Mouse (Mus musculus) hindbrain, postnatal 0 days (tissue): ENCODE data around the gene Cdh13. TPM values are rescaled to one million over a fixed set of nuclear protein-coding genes. Genes with fewer than 3 reads are reported as not detected.

Source experiments
- ATAC-seq: fragments of 200-750 bp; cut with Nextera tagmentation; 2 replicates; pipeline ENCODE4 v1.8.0; 2017; ENCODE audit warnings: mild to moderate bottlenecking, moderate TSS enrichment, moderate library complexity
- DNase-seq: peaks from one replicate; pipeline ENCODE4 v3.0.0-alpha.2; 2015; ENCODE audit warnings: low spot score
- H3K27ac ChIP-seq: fragments of 300-500 bp; sonication (generic); 2 replicates; pipeline ENCODE4 v1.5.1; 2014; ENCODE audit warnings: mild to moderate bottlenecking
- H3K27me3 ChIP-seq: fragments of 300-500 bp; sonication (generic); 2 replicates; pipeline ENCODE4 v1.6.1; 2014; ENCODE audit warnings: low read length, mixed read lengths; ENCODE audit not compliant: insufficient read depth
- H3K36me3 ChIP-seq: fragments of 300-500 bp; sonication (generic); 2 replicates; pipeline ENCODE4 v1.6.1; 2014; ENCODE audit warnings: low read length, mixed read lengths; ENCODE audit not compliant: insufficient read depth
- H3K4me1 ChIP-seq: fragments of 300-500 bp; sonication (generic); 2 replicates; pipeline ENCODE4 v1.6.1; 2014; ENCODE audit warnings: antibody characterized with exemption, low read length, mixed read lengths; ENCODE audit not compliant: insufficient read depth
- H3K4me2 ChIP-seq: fragments of 300-500 bp; sonication (generic); 2 replicates; pipeline ENCODE4 v1.6.1; 2014; ENCODE audit warnings: low read depth, mild to moderate bottlenecking, low read length, moderate library complexity, mixed read lengths
- H3K4me3 ChIP-seq: fragments of 300-500 bp; sonication (generic); 2 replicates; pipeline ENCODE4 v1.5.1; 2014; ENCODE audit warnings: low read length
- H3K9ac ChIP-seq: fragments of 300-500 bp; sonication (generic); replicated peaks from 2 replicates; pipeline ENCODE4 v1.6.1; 2014; ENCODE audit warnings: mild to moderate bottlenecking, low read length, moderate library complexity, mixed read lengths
- H3K9me3 ChIP-seq: fragments of 300-500 bp; sonication (generic); 2 replicates; pipeline ENCODE4 v1.6.1; 2016; ENCODE audit warnings: low read length, mixed read lengths
- CTCF ChIP-seq: IDR thresholded peaks from 2 replicates; pipeline ENCODE4 v1.5.1; 2016; ENCODE audit warnings: antibody characterized with exemption, control low read depth, low read depth
- WGBS: fragments of 180-500 bp; shearing (Covaris S2); extraction: QIAGEN DNeasy Blood & Tissue Kit; methylation state at CpG from one replicate; pipeline ENCODE4 v1.1.7; 2014; 5-methylcytosine and 5-hydroxymethylcytosine counted together
- polyA plus RNA-seq: library from polyadenylated mRNA; unstranded; fragments of >200 nt; fragmentation: Nextera tagmentation; extraction: Ambion mirVana; gene quantifications from 2 replicates; pipeline ENCODE4 v1.2.1, GENCODE M21; 2015
- total RNA-seq: library from RNA; depleted of rRNA; stranded (reverse); fragments of >200 nt; gene quantifications from 2 replicates; pipeline ENCODE4 v1.2.3, GENCODE M21; 2014

Cdh13 gene
- total and polyA plus RNA-seq, 2 experiments from 2014 or later = 137 to 141 TPM

DNA sequence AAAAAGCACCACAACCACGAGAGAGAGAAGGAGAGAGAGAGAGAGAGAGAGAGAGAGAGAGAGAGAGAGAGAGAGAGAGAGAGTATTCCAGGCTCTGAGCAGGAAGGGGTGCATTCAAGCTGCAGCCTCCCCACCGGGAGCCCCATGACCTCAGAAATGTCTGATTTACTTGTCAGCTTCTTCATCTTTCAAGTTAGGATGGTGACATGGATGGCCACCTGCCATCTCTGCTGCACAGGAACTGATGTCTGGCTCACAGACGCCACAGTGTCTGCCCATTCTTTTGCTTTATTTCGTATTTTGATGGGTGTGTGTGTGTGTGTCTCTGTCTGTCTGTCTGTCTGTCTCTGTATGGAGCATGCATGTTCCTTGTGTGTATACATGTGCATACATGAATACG lies 774.3 kb downstream of the Cdh13 start:
- Histone ChIP-seq H3K27ac (no peak overlapping the region), H3K9ac (no peak overlapping the region), H3K4me3 (no peak overlapping the region), H3K27me3 (no peaks in the 10 kb centered on the region), H3K4me2 (no peak overlapping the region), H3K9me3 (no peaks in the 10 kb centered on the region), H3K4me1 (no peaks in the 10 kb centered on the region), H3K36me3 (no peaks in the 10 kb centered on the region)
- no peak for ATAC-seq
- no peak for DNase-seq
- no peak for TF ChIP-seq CTCF
- 67% methylated on average over 5 of the region's 5 CpGs for WGBS

DNA sequence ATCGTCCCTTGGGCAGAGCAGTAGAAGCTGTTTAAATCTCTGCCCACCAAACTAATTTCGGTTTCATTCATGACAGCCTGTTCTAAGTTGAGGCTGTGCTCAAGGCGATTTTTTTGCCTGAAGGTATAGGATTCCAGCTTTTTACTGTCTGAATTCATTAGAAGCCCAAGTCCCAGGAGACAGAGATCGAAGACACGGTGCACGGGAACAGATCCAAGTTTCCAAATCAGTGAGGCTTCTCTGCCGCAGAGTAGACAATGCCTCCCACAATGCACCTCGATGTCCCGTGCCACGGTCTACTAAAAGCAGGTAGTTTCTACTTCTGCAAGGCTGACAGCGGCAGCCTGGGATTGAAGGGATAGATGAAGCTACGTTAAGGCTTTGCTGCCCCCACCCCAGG lies 778.1 kb downstream of the Cdh13 start:
- DNase-seq = peak; percentile 63
- WGBS = 30% methylated on average over 12 of the region's 12 CpGs
- ATAC-seq = no peak

DNA sequence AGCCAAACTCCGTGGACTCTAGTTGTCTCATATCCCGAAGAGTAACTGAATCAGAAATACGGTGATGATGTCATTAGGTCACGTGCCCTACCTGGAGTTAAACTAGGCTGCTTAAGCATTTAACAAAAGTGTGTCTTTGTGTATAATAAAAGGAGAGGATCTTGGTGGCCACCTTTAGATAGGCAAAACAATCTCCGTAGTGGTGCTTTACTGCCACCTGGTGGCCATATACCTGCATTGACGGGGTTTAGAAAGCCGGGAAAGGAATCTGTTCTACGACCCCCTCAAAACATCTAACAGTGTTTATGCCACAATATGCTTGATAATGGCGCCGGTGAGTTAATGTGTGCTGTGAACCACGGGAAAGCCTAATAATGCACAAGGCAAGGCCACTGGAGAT lies 781.0 kb downstream of the Cdh13 start:
- Histone ChIP-seq H3K9me3 (no peaks in the 10 kb centered on the region), H3K27me3 (no peaks in the 10 kb centered on the region), H3K4me2 (no peak overlapping the region), H3K27ac (no peak overlapping the region), H3K4me1 (no peaks in the 10 kb centered on the region), H3K36me3 (no peaks in the 10 kb centered on the region), H3K4me3 (no peak overlapping the region), H3K9ac (no peak overlapping the region)
- TF ChIP-seq CTCF = peak; percentile 85
- WGBS = 20% methylated on average over 11 of the region's 11 CpGs
- ATAC-seq = no peak
- DNase-seq = peak; percentile 69

More for the DNA sequence above, 778.1 kb downstream of the Cdh13 start:
- no peaks in the 10 kb centered on the region for H3K27me3 ChIP-seq
- H3K9ac ChIP-seq = no peak overlapping the region
- no peak overlapping the region for H3K27ac ChIP-seq
- no peaks in the 10 kb centered on the region for H3K36me3 ChIP-seq
- H3K4me2 ChIP-seq = peak overlapping the region; percentile 36
- H3K4me1 ChIP-seq = no peaks in the 10 kb centered on the region
- no peak overlapping the region for H3K4me3 ChIP-seq
- no peak for TF ChIP-seq CTCF
- no peaks in the 10 kb centered on the region for H3K9me3 ChIP-seq

- 75% methylated on average over 6 of the region's 6 CpGs for WGBS
- no peak overlapping the region for H3K4me2 ChIP-seq
- no peaks in the 10 kb centered on the region for H3K9me3 ChIP-seq
- H3K4me3 ChIP-seq = no peak overlapping the region
- no peak for TF ChIP-seq CTCF
- no peaks in the 10 kb centered on the region for H3K27me3 ChIP-seq
- no peak overlapping the region for H3K9ac ChIP-seq
- DNase-seq (no peak), ATAC-seq (no peak)
- H3K36me3 ChIP-seq = no peaks in the 10 kb centered on the region
- no peaks in the 10 kb centered on the region for H3K4me1 ChIP-seq
- H3K27ac ChIP-seq = no peak overlapping the region
These were observed 788.8 kb downstream of the Cdh13 start for GRCm38 (mm10) chr8:119072291-119072690.

GRCm38 (mm10) chr8:119085022-119085421 lies 801.5 kb downstream of the Cdh13 start:
- H3K4me2 ChIP-seq = no peak overlapping the region
- H3K36me3 ChIP-seq = no peaks in the 10 kb centered on the region
- H3K9me3 ChIP-seq = no peaks in the 10 kb centered on the region
- 67% methylated on average over 8 of the region's 8 CpGs for WGBS
- DNase-seq (peak; percentile 22), ATAC-seq (no peak)
- no peak overlapping the region for H3K27ac ChIP-seq
- no peak overlapping the region for H3K9ac ChIP-seq
- H3K4me1 ChIP-seq = no peaks in the 10 kb centered on the region
- no peaks in the 10 kb centered on the region for H3K27me3 ChIP-seq
- TF ChIP-seq CTCF = no peak
- H3K4me3 ChIP-seq = no peak overlapping the region

DNA sequence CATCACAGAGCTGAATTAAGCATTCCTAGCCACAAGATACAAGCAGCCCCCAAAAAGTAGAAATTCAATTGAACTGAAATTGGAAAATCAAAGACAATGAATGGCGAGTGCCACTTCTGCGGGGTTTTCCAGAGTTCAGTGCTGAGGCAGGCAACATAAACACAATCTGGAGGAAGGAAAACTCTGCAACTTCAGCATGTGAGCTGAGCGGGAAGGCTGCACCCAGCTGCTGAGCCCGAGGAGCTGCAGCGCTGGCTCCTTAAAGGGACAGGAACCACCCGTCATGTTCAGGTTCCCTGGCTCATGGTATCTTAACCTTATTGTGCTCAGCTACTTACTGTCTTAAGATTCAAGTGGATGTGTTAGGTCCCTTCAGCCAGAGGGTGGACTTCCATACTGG lies 814.7 kb downstream of the Cdh13 start:
- H3K4me3 ChIP-seq = no peak overlapping the region
- no peak overlapping the region for H3K9ac ChIP-seq
- TF ChIP-seq CTCF = no peak
- H3K4me1 ChIP-seq = no peaks in the 10 kb centered on the region
- H3K36me3 ChIP-seq = no peaks in the 10 kb centered on the region
- H3K4me2 ChIP-seq = no peak overlapping the region
- ATAC-seq (no peak), DNase-seq (peak; percentile 44)
- WGBS = 28% methylated on average over 6 of the region's 6 CpGs
- H3K9me3 ChIP-seq = no peaks in the 10 kb centered on the region
- no peaks in the 10 kb centered on the region for H3K27me3 ChIP-seq
- no peak overlapping the region for H3K27ac ChIP-seq

GRCm38 (mm10) chr8:119102871-119103270 lies 819.3 kb downstream of the Cdh13 start:
- no peak for ATAC-seq
- Histone ChIP-seq H3K4me3 (no peak overlapping the region), H3K4me1 (no peaks in the 10 kb centered on the region), H3K9me3 (no peaks in the 10 kb centered on the region), H3K27ac (no peak overlapping the region), H3K4me2 (no peak overlapping the region), H3K9ac (no peak overlapping the region), H3K36me3 (no peaks in the 10 kb centered on the region), H3K27me3 (no peaks in the 10 kb centered on the region)
- 72% methylated on average over 6 of the region's 6 CpGs for WGBS
- no peak for DNase-seq
- no peak for TF ChIP-seq CTCF
